Mouse (Mus musculus) T-cell, adult 66 days (primary cell): ENCODE results near the gene Romo1. TPM values are rescaled to one million over a fixed set of nuclear protein-coding genes. Genes with fewer than 3 reads are reported as not detected.

ENCODE experiments used
- total RNA-seq, 2 experiments: library from RNA; stranded (reverse); gene quantifications; 3 replicates in 1 of 2; 4 replicates in 1 of 2; pipeline ENCODE4 v1.2.4; 2023

Romo1 gene
- 10 to 100 TPM; 42.3 to 77.1 TPM for total RNA-seq

GRCm38 (mm10) chr2:156143953-156144724 is at the start of gene Romo1, which contains the start of gene Nfs1:
Gene Romo1 (plus strand): TSS chr2:156144039.
Gene Nfs1 (minus strand): TSS chr2:156144186.

GRCm38 (mm10) chr2:156111358-156112079 is 32.3 kb upstream of the Romo1 start, which contains the start of the genes Cpne1 and Rbm12:
Gene Cpne1 (minus strand): TSS chr2:156111965.
Gene Rbm12 (minus strand): TSS chr2:156111978.

GRCm38 (mm10) chr2:156126992-156127391 is 16.8 kb upstream of the Romo1 start, which contains the start of gene Gm28036:
Gene Gm28036 (minus strand): TSS chr2:156127092.

GRCm38 (mm10) chr2:156180094-156180821 is 36.4 kb downstream of the Romo1 start, which contains the start of gene Rbm39:
Gene Rbm39 (minus strand): TSS chr2:156180238.

Other genes starting within 250 kb of the Romo1 start
- 10 to 100 TPM; 38.5 to 53.1 TPM for gene Uqcc1, start 213.7 kb upstream of the Romo1 start, total RNA-seq
- not detected for gene Gm15557, start 203.3 kb upstream of the Romo1 start, total RNA-seq
- not detected for gene Gdf5, start 198.7 kb upstream of the Romo1 start, total RNA-seq
- gene Cep250, start 187.6 kb upstream of the Romo1 start, total RNA-seq = 10 to 100 TPM; 72.5 to 85.7 TPM
- 1 to 10 TPM; 1.2 to 2.3 TPM for gene 6430550D23Rik, start 136.1 kb upstream of the Romo1 start, total RNA-seq
- gene Ergic3, start 136.0 kb upstream of the Romo1 start, total RNA-seq = 10 to 100 TPM; 77.1 to 77.8 TPM
- gene Fer1l4, start 91.1 kb upstream of the Romo1 start, total RNA-seq = not detected
- gene Spag4, start 78.9 kb upstream of the Romo1 start, total RNA-seq = 1 to 10 TPM; 2.8 TPM
- 10 to 100 TPM; 63.4 to 91.1 TPM for gene Cpne1, start 32.1 kb upstream of the Romo1 start, total RNA-seq
- gene Rbm12, start 32.1 kb upstream of the Romo1 start, total RNA-seq = 10 to 100 TPM; 40.3 to 43.1 TPM
- gene Gm28036, start 16.9 kb upstream of the Romo1 start, total RNA-seq = 10 to 100 TPM; 22.9 to 23.5 TPM
- 10 to 100 TPM; 34.0 to 34.8 TPM for gene Nfs1, start 147 bp downstream of the Romo1 start, total RNA-seq
- gene Rbm39, start 36.2 kb downstream of the Romo1 start, total RNA-seq = 1,000 to 10,000 TPM; 2,155 to 2,502 TPM
- 10 to 100 TPM; 56.2 to 75.8 TPM for gene Phf20, start 52.4 kb downstream of the Romo1 start, total RNA-seq
- gene Cnbd2, start 168.3 kb downstream of the Romo1 start, total RNA-seq = 1 to 10 TPM; 5.6 to 6.3 TPM
- gene Scand1, start 168.7 kb downstream of the Romo1 start, total RNA-seq = 100 to 1,000 TPM in 1 of 2 experiments, 10 to 100 TPM in 1; 95.5 to 108 TPM